Mouse (Mus musculus) limb, embryonic 15.5 days (tissue): ENCODE data around the gene Pced1b. TPM values are rescaled to one million over a fixed set of nuclear protein-coding genes. Genes with fewer than 3 reads are reported as not detected.
"Not testable (repeated sequence)": the region's sequence is repeated elsewhere in the genome, so short reads cannot be mapped to it uniquely, and the experiment has no call there.

ENCODE experiments used
- ATAC-seq: fragments of 200-750 bp; cut with Nextera tagmentation; 2 replicates; pipeline ENCODE4 v1.8.0; 2017; ENCODE audit warnings: low read depth, moderate TSS enrichment; ENCODE audit not compliant: insufficient number of reproducible peaks, low FRiP score, low TSS enrichment
- H3K27ac ChIP-seq: fragments of 300-500 bp; sonication (generic); 2 replicates; pipeline ENCODE4 v1.5.1; 2015; ENCODE audit warnings: moderate library complexity, mild to moderate bottlenecking, inconsistent platforms
- H3K27me3 ChIP-seq: fragments of 300-500 bp; sonication (generic); 2 replicates; pipeline ENCODE4 v1.6.1; 2015; ENCODE audit warnings: inconsistent platforms
- H3K36me3 ChIP-seq: fragments of 300-500 bp; sonication (generic); 2 replicates; pipeline ENCODE4 v1.6.1; 2015; ENCODE audit warnings: inconsistent platforms
- H3K4me1 ChIP-seq: fragments of 300-500 bp; sonication (generic); 2 replicates; pipeline ENCODE4 v1.6.1; 2015; ENCODE audit warnings: inconsistent platforms
- H3K4me2 ChIP-seq: fragments of 300-500 bp; sonication (generic); 2 replicates; pipeline ENCODE4 v1.6.1; 2015; ENCODE audit warnings: mild to moderate bottlenecking, inconsistent platforms
- H3K4me3 ChIP-seq: fragments of 300-500 bp; sonication (generic); 2 replicates; pipeline ENCODE4 v1.5.1; 2015; ENCODE audit warnings: mild to moderate bottlenecking, inconsistent platforms
- H3K9ac ChIP-seq: fragments of 300-500 bp; sonication (generic); 2 replicates; pipeline ENCODE4 v1.6.1; 2015; ENCODE audit warnings: inconsistent platforms
- H3K9me3 ChIP-seq: fragments of 300-500 bp; sonication (generic); 2 replicates; pipeline ENCODE4 v1.6.1; 2016; ENCODE audit warnings: inconsistent platforms
- WGBS: fragments of 180-500 bp; shearing (Covaris S2); methylation state at CpG from one replicate; pipeline ENCODE4 v1.1.7; 2015; 5-methylcytosine and 5-hydroxymethylcytosine counted together
- polyA plus RNA-seq: library from polyadenylated mRNA; unstranded; fragments of >200 nt; fragmentation: Nextera tagmentation; extraction: Ambion mirVana; gene quantifications from 2 replicates; pipeline ENCODE4 v1.2.1, GENCODE M21; 2015

The Pced1b gene
- polyA plus RNA-seq, 1 experiment from 2014 or later: 3.6 TPM

DNA sequence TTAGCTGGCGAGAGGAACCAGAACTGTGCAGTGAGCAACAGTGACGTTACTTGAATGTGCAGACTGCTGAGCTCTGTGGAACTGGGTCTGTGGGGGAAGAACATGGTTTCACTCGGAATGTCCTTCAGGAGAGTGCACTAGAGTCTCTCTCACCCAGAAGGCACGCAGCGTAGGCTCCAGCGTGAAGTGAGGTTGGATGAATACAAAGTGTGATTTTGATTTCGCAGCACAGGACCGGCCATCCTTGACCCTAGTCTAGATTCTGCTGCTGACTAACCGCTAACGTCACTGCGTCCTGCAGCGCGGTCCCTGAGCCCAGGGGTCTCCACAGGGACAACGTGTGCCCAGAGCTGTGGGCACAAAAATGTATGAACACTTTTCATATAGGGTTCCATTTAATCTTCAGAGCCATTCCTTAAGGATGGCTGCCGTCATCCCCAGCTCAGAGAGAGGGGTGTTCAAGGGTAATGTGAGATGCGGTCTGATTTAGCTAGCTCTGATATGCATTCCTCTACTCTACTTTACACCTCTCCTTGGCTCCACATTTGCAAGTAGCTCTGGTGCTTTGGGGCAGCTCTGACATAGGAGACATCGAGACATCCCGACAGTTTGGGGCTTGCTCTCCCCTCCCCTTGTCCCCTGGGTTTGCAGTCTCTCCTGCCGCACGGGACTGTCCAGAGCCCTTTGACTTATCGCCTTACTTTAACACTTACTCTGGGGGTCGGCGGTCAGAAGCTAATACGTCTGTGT is 101.8 kb downstream of the Pced1b start:
- 60% methylated on average over 24 of the region's 24 CpGs for WGBS
- H3K9me3 ChIP-seq: no peaks in the 10 kb centered on the region
- H3K4me3 ChIP-seq: no peak overlapping the region
- H3K9ac ChIP-seq: no peak overlapping the region
- H3K36me3 ChIP-seq: no peaks in the 10 kb centered on the region
- no peak overlapping the region for H3K27ac ChIP-seq
- H3K4me2 ChIP-seq: no peak overlapping the region
- no peaks in the 10 kb centered on the region for H3K27me3 ChIP-seq
- peaks cover 4% of the 10 kb centered on the region; the same call in 1 of the 2 replicates for H3K4me1 ChIP-seq
- no peak for ATAC-seq

DNA sequence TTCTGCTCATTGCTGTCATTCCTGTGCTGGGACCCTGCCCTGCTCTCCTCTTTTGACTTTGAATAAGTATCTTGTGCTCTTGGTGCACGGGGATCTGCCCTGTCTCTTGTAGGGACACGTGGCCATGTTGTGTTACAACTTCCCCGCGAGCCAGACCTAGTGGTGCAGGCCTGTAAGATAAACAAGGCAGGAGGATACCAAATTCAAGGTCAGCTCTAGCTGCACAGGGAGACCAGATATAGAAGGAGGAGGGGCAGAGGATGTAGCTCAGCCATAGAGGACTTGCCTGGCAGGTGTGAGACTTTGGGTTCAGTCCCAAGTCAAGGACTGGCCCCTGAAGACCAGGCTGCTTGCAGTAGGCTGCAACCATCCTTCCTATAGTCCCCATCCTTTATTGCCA is 103.6 kb downstream of the Pced1b start:
- H3K27me3 ChIP-seq: no peaks in the 10 kb centered on the region
- H3K4me2 ChIP-seq: no peak overlapping the region
- no peaks in the 10 kb centered on the region for H3K36me3 ChIP-seq
- peak overlapping the region; percentile 47 for H3K27ac ChIP-seq
- no peaks in the 10 kb centered on the region for H3K9me3 ChIP-seq
- 71% methylated on average over 4 of the region's 4 CpGs for WGBS
- peaks cover 4% of the 10 kb centered on the region; the same call in 1 of the 2 replicates for H3K4me1 ChIP-seq
- ATAC-seq: no peak
- H3K9ac ChIP-seq: no peak overlapping the region
- H3K4me3 ChIP-seq: no peak overlapping the region

DNA sequence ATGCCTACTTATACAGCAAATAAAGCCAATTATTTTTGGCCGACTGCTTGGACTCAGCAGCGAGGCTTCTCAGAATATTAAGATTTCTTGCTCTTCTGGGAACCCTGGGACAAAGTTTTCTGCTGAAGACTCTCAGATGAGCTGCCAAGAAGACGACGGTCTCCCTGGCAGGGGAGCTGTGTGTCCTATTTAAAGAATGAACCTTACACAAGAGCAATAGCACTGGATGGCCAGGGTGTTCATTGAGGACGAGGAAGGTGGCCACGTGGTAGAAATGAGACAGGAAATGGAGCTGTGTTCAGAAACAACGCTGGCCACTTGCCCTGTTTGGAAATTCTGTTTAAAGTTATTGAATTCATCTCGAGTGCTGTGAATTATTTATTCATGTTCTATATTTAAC is 104.1 kb downstream of the Pced1b start:
- no peak overlapping the region for H3K9ac ChIP-seq
- H3K4me2 ChIP-seq: no peak overlapping the region
- H3K9me3 ChIP-seq: no peaks in the 10 kb centered on the region
- ATAC-seq: no peak
- peak overlapping the region; percentile 47 for H3K27ac ChIP-seq
- no peaks in the 10 kb centered on the region for H3K36me3 ChIP-seq
- H3K4me3 ChIP-seq: no peak overlapping the region
- H3K4me1 ChIP-seq: peaks cover 4% of the 10 kb centered on the region; the same call in 1 of the 2 replicates
- 45% methylated on average over 8 of the region's 8 CpGs for WGBS
- no peaks in the 10 kb centered on the region for H3K27me3 ChIP-seq

DNA sequence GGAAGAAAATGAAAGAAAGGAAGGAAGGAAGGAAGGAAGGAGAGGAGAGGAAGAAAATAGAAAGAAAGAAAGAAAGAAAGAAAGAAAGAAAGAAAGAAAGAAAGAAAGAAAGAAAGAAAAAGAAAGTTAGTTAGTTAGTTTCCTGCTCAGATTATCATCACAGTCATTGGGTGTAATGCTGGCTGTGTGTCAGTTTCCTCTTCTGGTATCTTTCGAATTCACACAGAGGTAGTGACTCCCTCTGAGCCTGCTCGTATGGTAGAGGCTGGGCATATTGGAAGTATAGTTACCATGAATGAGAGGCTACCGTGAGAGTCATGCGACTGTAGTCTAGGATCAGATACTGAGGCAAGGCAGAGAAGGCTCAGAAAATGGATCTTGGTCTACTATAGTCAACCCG is 104.8 kb downstream of the Pced1b start:
- 92% methylated on average over 5 of the region's 5 CpGs for WGBS
- no peaks in the 10 kb centered on the region for H3K9me3 ChIP-seq
- H3K4me3 ChIP-seq: no peak overlapping the region
- H3K9ac ChIP-seq: no peak overlapping the region
- H3K4me1 ChIP-seq: peaks cover 4% of the 10 kb centered on the region; the same call in 1 of the 2 replicates
- no peaks in the 10 kb centered on the region for H3K36me3 ChIP-seq
- H3K27ac ChIP-seq: no peak overlapping the region
- no peaks in the 10 kb centered on the region for H3K27me3 ChIP-seq
- no peak overlapping the region for H3K4me2 ChIP-seq
- ATAC-seq: no peak

DNA sequence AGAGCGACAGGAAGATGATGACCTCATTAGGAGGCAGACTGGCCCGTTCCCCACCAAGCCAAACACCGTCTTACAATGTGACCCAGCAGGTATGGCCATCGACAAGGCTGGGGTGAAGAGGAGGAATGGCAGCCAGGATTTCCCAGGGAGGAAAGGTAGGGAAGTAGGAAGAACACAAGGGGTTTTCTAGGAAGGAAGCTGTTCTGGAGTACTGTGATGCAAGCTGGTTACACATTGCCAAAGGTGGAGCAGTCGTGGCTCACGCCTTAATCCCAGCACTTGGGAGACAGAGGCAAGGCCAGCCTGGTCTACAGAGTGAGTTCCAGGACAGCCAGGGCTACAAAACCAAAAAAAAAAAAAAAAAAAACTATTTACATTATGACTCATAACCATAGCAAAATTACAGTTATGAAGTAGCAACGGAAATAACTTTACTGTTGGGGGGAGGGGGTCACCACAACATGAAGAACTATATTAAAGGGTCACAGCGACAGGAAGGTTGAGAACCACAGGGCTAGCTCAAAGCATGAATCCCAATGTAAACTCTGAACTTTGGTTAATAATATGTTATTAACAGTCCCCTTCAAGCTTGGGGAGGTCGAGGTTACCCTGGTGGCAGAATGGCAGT is 108.9 kb downstream of the Pced1b start:
- H3K4me2 ChIP-seq: no peak overlapping the region
- H3K4me3 ChIP-seq: no peak overlapping the region
- H3K9ac ChIP-seq: no peak overlapping the region
- no peaks in the 10 kb centered on the region for H3K36me3 ChIP-seq
- 77% methylated on average over 9 of the region's 9 CpGs for WGBS
- no peaks in the 10 kb centered on the region for H3K27me3 ChIP-seq
- H3K9me3 ChIP-seq: no peaks in the 10 kb centered on the region
- H3K27ac ChIP-seq: no peak overlapping the region
- no peak for ATAC-seq
- H3K4me1 ChIP-seq: peaks cover under 1% of the 10 kb centered on the region; the same call in 1 of the 2 replicates

DNA sequence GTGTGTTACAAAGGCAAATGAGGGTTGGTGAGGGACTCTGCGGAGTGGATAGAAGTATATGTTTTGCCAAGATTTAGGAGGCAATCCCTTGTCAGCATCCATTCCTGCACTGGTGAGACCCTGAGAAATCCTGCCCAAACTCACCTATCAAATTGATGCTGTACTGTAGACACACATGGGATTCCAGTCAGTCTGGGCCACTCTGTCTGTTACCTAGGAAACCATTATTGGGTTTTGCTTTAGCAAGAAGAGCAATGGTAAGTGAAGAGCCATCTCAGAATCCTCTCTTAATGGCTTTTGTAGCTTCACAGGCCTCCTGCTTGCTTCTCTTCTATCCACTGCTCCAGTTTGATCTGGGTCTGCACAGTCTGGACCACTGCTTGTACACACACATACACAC is 110.1 kb downstream of the Pced1b start:
- H3K27me3 ChIP-seq: no peaks in the 10 kb centered on the region
- no peak overlapping the region for H3K4me3 ChIP-seq
- no peak overlapping the region for H3K4me2 ChIP-seq
- 0 out of 2 replicates have a peak, but pooled peaks cover 3% of the 10 kb centered on the region for H3K4me1 ChIP-seq
- H3K9me3 ChIP-seq: no peaks in the 10 kb centered on the region
- H3K9ac ChIP-seq: no peak overlapping the region
- no peak overlapping the region for H3K27ac ChIP-seq
- H3K36me3 ChIP-seq: no peaks in the 10 kb centered on the region
- 89% methylated on average over 1 of the region's 1 CpGs for WGBS
- no peak for ATAC-seq

DNA sequence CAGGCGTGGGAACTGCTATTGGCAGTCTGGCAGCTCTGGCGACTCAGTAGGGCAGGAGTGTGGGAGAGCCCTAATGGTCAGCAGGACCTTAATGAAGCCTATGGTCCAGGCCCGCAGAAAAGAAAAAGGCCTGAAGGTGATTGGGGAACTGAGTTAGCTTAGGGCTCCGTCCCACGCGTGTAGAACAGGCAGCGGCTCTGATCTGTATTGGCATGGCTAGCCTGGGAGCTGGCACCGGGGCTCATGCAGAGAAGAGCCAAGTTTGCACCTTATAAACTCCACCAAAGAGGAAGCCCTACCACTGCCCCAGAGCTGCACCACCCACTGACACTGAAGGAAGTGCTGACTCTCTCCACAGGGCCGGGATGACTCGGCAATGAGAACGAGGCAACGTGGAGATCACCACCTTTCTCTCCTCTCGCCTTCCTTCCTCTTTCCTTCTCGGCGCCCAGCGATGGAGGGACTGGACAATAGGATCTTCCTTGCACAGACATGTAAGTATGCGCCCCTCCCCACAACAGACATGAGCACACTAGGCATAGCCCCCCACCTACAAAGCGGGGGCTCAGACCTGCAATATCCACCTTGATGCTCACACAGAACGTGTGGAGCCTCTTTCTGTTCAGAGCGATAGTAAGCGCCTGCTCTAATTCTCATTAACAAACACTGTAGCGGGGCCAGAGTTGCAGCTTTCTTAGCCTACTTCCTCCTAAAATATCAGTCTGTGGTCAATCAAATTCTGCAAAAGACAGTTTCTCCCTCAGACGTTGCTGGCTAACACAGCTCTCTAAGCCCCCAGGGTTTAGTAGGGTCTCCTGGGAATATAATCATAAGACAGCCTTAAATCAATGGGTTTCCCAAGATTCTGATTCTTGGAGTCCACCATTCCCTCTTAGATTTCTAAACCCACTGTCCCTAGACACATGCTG is 114.2 kb downstream of the Pced1b start:
- ATAC-seq: no peak
- no peaks in the 10 kb centered on the region for H3K9me3 ChIP-seq
- H3K4me2 ChIP-seq: no peak overlapping the region
- no peak overlapping the region for H3K4me3 ChIP-seq
- no peaks in the 10 kb centered on the region for H3K27me3 ChIP-seq
- 0 out of 2 replicates have a peak, but pooled peaks cover 3% of the 10 kb centered on the region for H3K4me1 ChIP-seq
- no peak overlapping the region for H3K27ac ChIP-seq
- 78% methylated on average over 23 of the region's 23 CpGs for WGBS
- no peaks in the 10 kb centered on the region for H3K36me3 ChIP-seq
- no peak overlapping the region for H3K9ac ChIP-seq

DNA sequence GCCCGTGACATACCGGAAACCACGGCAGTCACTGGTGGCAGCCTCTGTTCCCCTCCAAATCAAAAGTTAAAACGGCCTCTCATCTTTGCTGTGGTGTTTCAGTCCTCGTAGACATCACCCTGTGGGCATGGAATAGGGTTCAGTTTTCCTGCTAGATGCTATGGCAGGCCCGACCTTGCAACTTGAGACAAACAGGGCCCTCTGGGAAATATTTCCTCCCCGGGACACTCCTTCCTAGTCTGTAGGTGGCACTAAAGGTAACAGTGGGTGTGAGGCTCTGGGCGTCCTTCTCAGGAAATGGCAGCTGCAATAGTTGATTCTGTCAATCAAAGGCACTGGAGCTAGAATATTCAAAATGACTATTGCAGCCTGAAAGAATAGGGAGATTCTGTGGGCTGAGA is 114.9 kb downstream of the Pced1b start:
- Histone ChIP-seq H3K9me3 (no peaks in the 10 kb centered on the region), H3K27ac (no peak overlapping the region), H3K36me3 (no peaks in the 10 kb centered on the region), H3K4me1 (0 out of 2 replicates have a peak, but pooled peaks cover 3% of the 10 kb centered on the region), H3K27me3 (no peaks in the 10 kb centered on the region), H3K9ac (no peak overlapping the region), H3K4me2 (no peak overlapping the region), H3K4me3 (no peak overlapping the region)
- 50% methylated on average over 8 of the region's 8 CpGs for WGBS
- ATAC-seq: no peak

DNA sequence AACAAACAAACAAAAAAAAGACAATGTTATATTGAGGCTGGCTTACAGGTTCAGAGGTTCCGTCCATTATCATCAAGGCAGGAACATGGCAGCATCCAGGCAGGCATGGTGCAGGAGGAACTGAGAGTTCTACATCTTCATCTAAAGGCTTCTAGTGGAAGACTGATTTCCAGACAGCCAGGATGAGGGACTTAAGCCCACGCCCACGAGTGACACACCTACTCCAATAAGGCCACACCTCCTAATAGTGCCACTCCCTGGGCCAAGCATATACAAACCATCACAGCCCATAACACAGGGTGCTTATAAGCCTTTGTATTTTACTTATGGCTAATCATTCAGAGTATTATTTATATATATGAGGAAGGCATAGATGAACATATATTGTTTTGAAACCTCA is 117.4 kb downstream of the Pced1b start:
- H3K27ac ChIP-seq, H3K27me3 ChIP-seq, H3K4me3 ChIP-seq, H3K4me1 ChIP-seq, H3K9me3 ChIP-seq, H3K4me2 ChIP-seq, H3K9ac ChIP-seq, H3K36me3 ChIP-seq, ATAC-seq: not testable (repeated sequence)
- WGBS: 86% methylated on average over 3 of the region's 3 CpGs

DNA sequence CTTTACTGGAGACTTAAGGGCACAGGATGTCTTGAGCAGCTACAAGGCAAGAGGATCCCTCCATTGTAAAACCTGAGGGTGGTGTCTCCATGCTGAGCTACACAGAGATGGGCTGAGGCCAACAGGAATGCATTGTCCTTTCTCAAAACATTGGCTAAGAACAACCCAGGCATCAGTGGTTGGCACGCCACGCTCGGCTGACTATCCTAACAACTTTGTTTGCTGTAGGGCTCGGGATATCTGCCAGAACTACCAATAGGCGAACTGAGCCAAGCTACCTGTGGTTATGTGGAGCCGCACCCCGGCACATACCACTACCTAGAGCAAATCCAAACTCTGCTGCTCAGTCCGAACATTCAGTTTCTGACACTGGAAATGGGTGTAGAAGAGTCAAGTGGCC is 118.1 kb downstream of the Pced1b start:
- Histone ChIP-seq H3K4me3 (no peak overlapping the region), H3K27ac (no peak overlapping the region), H3K4me1 (0 out of 2 replicates have a peak, but pooled peaks cover 3% of the 10 kb centered on the region), H3K4me2 (no peak overlapping the region), H3K36me3 (no peaks in the 10 kb centered on the region), H3K9ac (no peak overlapping the region), H3K27me3 (no peaks in the 10 kb centered on the region), H3K9me3 (no peaks in the 10 kb centered on the region)
- no peak for ATAC-seq
- 93% methylated on average over 8 of the region's 8 CpGs for WGBS

DNA sequence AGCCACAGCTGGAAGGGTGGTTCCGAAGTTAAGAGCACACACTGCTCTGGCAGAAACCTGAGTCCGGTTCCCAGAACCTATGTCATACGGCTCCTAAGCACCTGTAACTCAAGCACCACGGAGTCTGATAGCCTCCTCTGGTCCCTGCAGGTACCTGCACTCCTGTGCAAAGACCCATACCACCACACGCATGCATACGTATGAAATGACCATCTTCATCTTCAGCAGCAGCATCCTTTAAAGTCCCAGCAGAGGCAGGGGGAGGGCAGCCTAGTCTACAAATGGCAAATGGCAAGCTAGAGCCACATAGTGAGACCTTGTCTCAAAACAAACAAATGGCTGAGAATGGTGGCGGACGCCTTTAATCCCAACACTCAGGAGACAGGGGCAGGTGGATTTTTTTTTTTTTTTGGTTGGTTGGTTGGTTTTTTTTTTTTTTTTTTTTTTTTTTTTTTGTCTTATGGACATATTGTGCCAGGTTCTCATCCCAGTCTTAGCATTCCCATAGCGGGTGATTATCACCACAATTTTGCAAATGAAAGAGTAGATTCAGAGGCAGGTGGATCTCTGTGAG is 121.2 kb downstream of the Pced1b start:
- Histone ChIP-seq H3K4me2 (no peak overlapping the region), H3K4me1 (no peaks in the 10 kb centered on the region; the same call in 1 of the 2 replicates), H3K36me3 (no peaks in the 10 kb centered on the region), H3K9me3 (no peaks in the 10 kb centered on the region), H3K27me3 (no peaks in the 10 kb centered on the region), H3K9ac (no peak overlapping the region), H3K4me3 (no peak overlapping the region), H3K27ac (no peak overlapping the region)
- WGBS: 85% methylated on average over 9 of the region's 9 CpGs
- no peak for ATAC-seq
